Mouse (Mus musculus) hindbrain, embryonic 11.5 days (tissue): ENCODE results near the gene Lamp2. TPM values are rescaled to one million over a fixed set of nuclear protein-coding genes. Genes with fewer than 3 reads are reported as not detected.
"Not testable (repeated sequence)": the region's sequence is repeated elsewhere in the genome, so short reads cannot be mapped to it uniquely, and the experiment has no call there.

Experiments used
- ATAC-seq: fragments of 200-750 bp; cut with Nextera tagmentation; 2 replicates; pipeline ENCODE4 v1.8.0; 2017; ENCODE audit warnings: mild to moderate bottlenecking, moderate TSS enrichment, moderate library complexity; ENCODE audit not compliant: low FRiP score
- DNase-seq: peaks from one replicate; pipeline ENCODE4 v3.0.0-alpha.2; 2015; ENCODE audit warnings: low spot score
- H3K27ac ChIP-seq: fragments of 300-500 bp; sonication (generic); 2 replicates; pipeline ENCODE4 v1.5.1; 2014; ENCODE audit warnings: mild to moderate bottlenecking, low read depth, low read length
- H3K27me3 ChIP-seq: fragments of 300-500 bp; sonication (generic); 2 replicates; pipeline ENCODE4 v1.6.1; 2014; ENCODE audit warnings: mild to moderate bottlenecking, low read length, moderate library complexity, mixed read lengths; ENCODE audit not compliant: control insufficient read depth, insufficient read depth
- H3K36me3 ChIP-seq: fragments of 300-500 bp; sonication (generic); 2 replicates; pipeline ENCODE4 v1.6.1; 2014; ENCODE audit warnings: mild to moderate bottlenecking, low read length, moderate library complexity, mixed read lengths; ENCODE audit not compliant: control insufficient read depth, insufficient read depth
- H3K4me1 ChIP-seq: fragments of 300-500 bp; sonication (generic); replicated peaks from 2 replicates; pipeline ENCODE4 v1.6.1; 2014; ENCODE audit warnings: low read length, mixed read lengths; ENCODE audit not compliant: control insufficient read depth, insufficient read depth
- H3K4me2 ChIP-seq: fragments of 300-500 bp; sonication (generic); replicated peaks from 2 replicates; pipeline ENCODE4 v1.6.1; 2014; ENCODE audit warnings: mild to moderate bottlenecking, low read depth, low read length
- H3K4me3 ChIP-seq: fragments of 300-500 bp; sonication (generic); 2 replicates; pipeline ENCODE4 v1.5.1; 2014; ENCODE audit warnings: low read depth, low read length
- H3K9ac ChIP-seq: fragments of 300-500 bp; sonication (generic); 2 replicates; pipeline ENCODE4 v1.6.1; 2014; ENCODE audit warnings: low read depth, low read length
- H3K9me3 ChIP-seq: fragments of 300-500 bp; sonication (generic); 2 replicates; pipeline ENCODE4 v1.6.1; 2016; ENCODE audit warnings: low read length; ENCODE audit not compliant: control insufficient read depth
- WGBS: fragments of 180-500 bp; shearing (Covaris S2); extraction: QIAGEN DNeasy Blood & Tissue Kit; methylation state at CpG from one replicate; pipeline ENCODE4 v1.1.7; 2014; 5-methylcytosine and 5-hydroxymethylcytosine counted together
- polyA plus RNA-seq: library from polyadenylated mRNA; unstranded; fragments of >200 nt; fragmentation: Nextera tagmentation; extraction: Ambion mirVana; gene quantifications from 2 replicates; pipeline ENCODE4 v1.2.1, GENCODE M21; 2014

Gene Lamp2
- polyA plus RNA-seq, 1 experiment from 2014 or later, result 92.4 TPM

- no peak overlapping the region for H3K27ac ChIP-seq
- H3K9me3 ChIP-seq, result no peaks in the 10 kb centered on the region
- no peaks in the 10 kb centered on the region for H3K27me3 ChIP-seq
- DNase-seq (no peak), ATAC-seq (no peak)
- no peak overlapping the region for H3K4me2 ChIP-seq
- H3K4me1 ChIP-seq, result no peaks in the 10 kb centered on the region
- H3K4me3 ChIP-seq, result no peak overlapping the region
- H3K36me3 ChIP-seq, result no peaks in the 10 kb centered on the region
- WGBS, result 71% methylated on average over 3 of the region's 3 CpGs
- H3K9ac ChIP-seq, result no peak overlapping the region
Observed at GRCm38 (mm10) chrX:38403879-38404278, 52.4 kb downstream of the Lamp2 start.

- DNase-seq (no peak), ATAC-seq (no peak)
- Histone ChIP-seq H3K27me3 (no peaks in the 10 kb centered on the region), H3K4me2 (no peak overlapping the region), H3K9ac (no peak overlapping the region), H3K4me3 (no peak overlapping the region), H3K4me1 (no peaks in the 10 kb centered on the region), H3K36me3 (no peaks in the 10 kb centered on the region), H3K27ac (no peak overlapping the region), H3K9me3 (no peaks in the 10 kb centered on the region)
- WGBS, result 77% methylated on average over 5 of the region's 5 CpGs
Observed at GRCm38 (mm10) chrX:38402981-38403380, 53.3 kb downstream of the Lamp2 start.

GRCm38 (mm10) chrX:38402004-38402403 lies 54.2 kb downstream of the Lamp2 start:
- Histone ChIP-seq H3K27ac (no peak overlapping the region), H3K4me2 (no peak overlapping the region), H3K36me3 (no peaks in the 10 kb centered on the region), H3K9me3 (no peaks in the 10 kb centered on the region), H3K4me3 (no peak overlapping the region), H3K27me3 (no peaks in the 10 kb centered on the region), H3K4me1 (no peaks in the 10 kb centered on the region), H3K9ac (no peak overlapping the region)
- 85% methylated on average over 6 of the region's 6 CpGs for WGBS
- DNase-seq (no peak), ATAC-seq (no peak)

GRCm38 (mm10) chrX:38400616-38401015 lies 55.6 kb downstream of the Lamp2 start:
- no peaks in the 10 kb centered on the region for H3K4me1 ChIP-seq
- no peak overlapping the region for H3K27ac ChIP-seq
- H3K4me2 ChIP-seq, result no peak overlapping the region
- DNase-seq (no peak), ATAC-seq (no peak)
- H3K27me3 ChIP-seq, result no peaks in the 10 kb centered on the region
- H3K9ac ChIP-seq, result no peak overlapping the region
- no peaks in the 10 kb centered on the region for H3K9me3 ChIP-seq
- no peaks in the 10 kb centered on the region for H3K36me3 ChIP-seq
- 86% methylated on average over 3 of the region's 3 CpGs for WGBS
- H3K4me3 ChIP-seq, result no peak overlapping the region

- no peak overlapping the region for H3K4me2 ChIP-seq
- no peaks in the 10 kb centered on the region for H3K4me1 ChIP-seq
- WGBS, result 86% methylated on average over 1 of the region's 1 CpGs
- no peak overlapping the region for H3K4me3 ChIP-seq
- H3K9ac ChIP-seq, result no peak overlapping the region
- H3K27ac ChIP-seq, result no peak overlapping the region
- no peak for DNase-seq
- ATAC-seq, result no peak
- H3K27me3 ChIP-seq, result no peaks in the 10 kb centered on the region
- no peaks in the 10 kb centered on the region for H3K9me3 ChIP-seq
- no peaks in the 10 kb centered on the region for H3K36me3 ChIP-seq
Observed at GRCm38 (mm10) chrX:38399671-38400070, 56.6 kb downstream of the Lamp2 start.

GRCm38 (mm10) chrX:38373169-38373568 lies 83.1 kb downstream of the Lamp2 start:
- DNase-seq, H3K9me3 ChIP-seq, ATAC-seq, H3K27me3 ChIP-seq, H3K36me3 ChIP-seq, H3K4me1 ChIP-seq, H3K9ac ChIP-seq, H3K27ac ChIP-seq, H3K4me2 ChIP-seq, H3K4me3 ChIP-seq: not testable (repeated sequence)
- 82% methylated on average over 1 of the region's 1 CpGs for WGBS

GRCm38 (mm10) chrX:38364621-38365020 lies 91.6 kb downstream of the Lamp2 start:
- WGBS, result 71% methylated on average over 1 of the region's 1 CpGs
- H3K9me3 ChIP-seq, ATAC-seq, H3K4me1 ChIP-seq, H3K36me3 ChIP-seq, H3K4me2 ChIP-seq, H3K27me3 ChIP-seq, DNase-seq, H3K27ac ChIP-seq, H3K9ac ChIP-seq, H3K4me3 ChIP-seq: not testable (repeated sequence)

- Histone ChIP-seq H3K27ac (no peak overlapping the region), H3K4me2 (no peak overlapping the region), H3K9me3 (no peaks in the 10 kb centered on the region), H3K4me3 (no peak overlapping the region), H3K4me1 (no peaks in the 10 kb centered on the region), H3K36me3 (no peaks in the 10 kb centered on the region), H3K9ac (no peak overlapping the region), H3K27me3 (no peaks in the 10 kb centered on the region)
- WGBS, result 70% methylated on average over 8 of the region's 8 CpGs
- ATAC-seq (no peak), DNase-seq (no peak)
Observed at GRCm38 (mm10) chrX:38362016-38362415, 94.2 kb downstream of the Lamp2 start.
